Mouse (Mus musculus) limb, embryonic 14.5 days (tissue): ENCODE results near the gene Nrf1. TPM values are rescaled to one million over a fixed set of nuclear protein-coding genes. Genes with fewer than 3 reads are reported as not detected.

Experiments used
- ATAC-seq: fragments of 200-750 bp; cut with Nextera tagmentation; 2 replicates; pipeline ENCODE4 v1.8.0; 2017; ENCODE audit warnings: low read depth, moderate number of reproducible peaks, moderate TSS enrichment; ENCODE audit not compliant: low FRiP score
- DNase-seq: peaks from one replicate; pipeline ENCODE4 v3.0.0-alpha.2; 2015; ENCODE audit warnings: low spot score
- H3K27ac ChIP-seq: fragments of 300-500 bp; sonication (generic); replicated peaks from 2 replicates; pipeline ENCODE4 v1.5.1; 2014; ENCODE audit warnings: low read depth, mild to moderate bottlenecking, low read length, moderate library complexity, mixed read lengths
- H3K27me3 ChIP-seq: fragments of 300-500 bp; sonication (generic); 2 replicates; pipeline ENCODE4 v1.6.1; 2014; ENCODE audit warnings: low read length, mixed read lengths; ENCODE audit not compliant: control insufficient read depth, insufficient read depth
- H3K36me3 ChIP-seq: fragments of 300-500 bp; sonication (generic); 2 replicates; pipeline ENCODE4 v1.6.1; 2014; ENCODE audit warnings: mild to moderate bottlenecking, low read length, moderate library complexity, mixed read lengths; ENCODE audit not compliant: control insufficient read depth, insufficient read depth
- H3K4me1 ChIP-seq: fragments of 300-500 bp; sonication (generic); 2 replicates; pipeline ENCODE4 v1.6.1; 2014; ENCODE audit warnings: antibody characterized with exemption, low read length, mixed read lengths; ENCODE audit not compliant: control insufficient read depth, insufficient read depth
- H3K4me2 ChIP-seq: fragments of 300-500 bp; sonication (generic); replicated peaks from 2 replicates; pipeline ENCODE4 v1.6.1; 2014; ENCODE audit warnings: low read depth, mild to moderate bottlenecking, low read length, moderate library complexity; ENCODE audit not compliant: severe bottlenecking
- H3K4me3 ChIP-seq: fragments of 300-500 bp; sonication (generic); replicated peaks from 2 replicates; pipeline ENCODE4 v1.5.1; 2014; ENCODE audit warnings: low read length
- H3K9ac ChIP-seq: fragments of 300-500 bp; sonication (generic); 2 replicates; pipeline ENCODE4 v1.6.1; 2014; ENCODE audit warnings: mild to moderate bottlenecking, low read depth, low read length, moderate library complexity; ENCODE audit not compliant: severe bottlenecking
- H3K9me3 ChIP-seq: fragments of 300-500 bp; sonication (generic); 2 replicates; pipeline ENCODE4 v1.6.1; 2016; ENCODE audit warnings: low read length; ENCODE audit not compliant: control insufficient read depth
- POLR2A ChIP-seq: fragments of 200-500 bp; IDR thresholded peaks from 2 replicates; pipeline ENCODE4 v1.8.0; 2012; ENCODE audit warnings: inconsistent platforms, mild to moderate bottlenecking, moderate library complexity, borderline replicate concordance; ENCODE audit not compliant: insufficient read depth, insufficient read length; ENCODE audit errors: extremely low read depth
- WGBS: fragments of 180-500 bp; shearing (Covaris S2); extraction: QIAGEN DNeasy Blood & Tissue Kit; methylation state at CpG from one replicate; pipeline ENCODE4 v1.1.7; 2014; 5-methylcytosine and 5-hydroxymethylcytosine counted together
- polyA plus RNA-seq, 2 experiments: library from polyadenylated mRNA; depleted of rRNA in 1 of 2; stranded (reverse) in 1 of 2; unstranded in 1 of 2; fragments of >200 nt; fragmentation: Nextera tagmentation in 1 of 2; extraction: Ambion mirVana in 1 of 2; gene quantifications; 2 replicates each; pipeline versions ENCODE4 v1.2.1 to v1.2.3; 2012 to 2014

Nrf1 gene
- polyA plus RNA-seq, 2 experiments, result 47.7 to 70.7 TPM

GRCm38 (mm10) chr6:30152163-30152562, 104.4 kb downstream of the Nrf1 start:
- no peaks in the 10 kb centered on the region for H3K9me3 ChIP-seq
- no peak overlapping the region for H3K4me3 ChIP-seq
- no peak overlapping the region for H3K9ac ChIP-seq
- no peaks in the 10 kb centered on the region for H3K27me3 ChIP-seq
- no peak overlapping the region for H3K27ac ChIP-seq
- H3K36me3 ChIP-seq, result peaks cover 38% of the 10 kb centered on the region
- TF ChIP-seq POLR2A, result no peak
- H3K4me2 ChIP-seq, result no peak overlapping the region
- WGBS, result 84% methylated on average over 12 of the region's 12 CpGs
- DNase-seq (no peak), ATAC-seq (no peak)
- no peaks in the 10 kb centered on the region for H3K4me1 ChIP-seq

- H3K4me3 ChIP-seq, result no peak overlapping the region
- peaks cover 38% of the 10 kb centered on the region for H3K36me3 ChIP-seq
- WGBS, result 83% methylated on average over 10 of the region's 10 CpGs
- no peaks in the 10 kb centered on the region for H3K27me3 ChIP-seq
- no peak for TF ChIP-seq POLR2A
- H3K27ac ChIP-seq, result no peak overlapping the region
- no peak for DNase-seq
- H3K4me1 ChIP-seq, result no peaks in the 10 kb centered on the region
- ATAC-seq, result no peak
- no peak overlapping the region for H3K9ac ChIP-seq
- no peaks in the 10 kb centered on the region for H3K9me3 ChIP-seq
- H3K4me2 ChIP-seq, result no peak overlapping the region
Measured at GRCm38 (mm10) chr6:30152649-30153048, 104.9 kb downstream of the Nrf1 start.

- Histone ChIP-seq H3K27ac (no peak overlapping the region), H3K4me1 (no peaks in the 10 kb centered on the region), H3K4me2 (no peak overlapping the region), H3K27me3 (no peaks in the 10 kb centered on the region), H3K9me3 (no peaks in the 10 kb centered on the region), H3K36me3 (peaks cover 36% of the 10 kb centered on the region), H3K4me3 (no peak overlapping the region), H3K9ac (no peak overlapping the region)
- ATAC-seq (no peak), DNase-seq (no peak)
- no peak for TF ChIP-seq POLR2A
- 85% methylated on average over 3 of the region's 3 CpGs for WGBS
Measured at GRCm38 (mm10) chr6:30153076-30153475, 105.3 kb downstream of the Nrf1 start.

- Histone ChIP-seq H3K27me3 (no peaks in the 10 kb centered on the region), H3K4me1 (no peaks in the 10 kb centered on the region), H3K9ac (no peak overlapping the region), H3K4me3 (no peak overlapping the region), H3K27ac (no peak overlapping the region), H3K36me3 (peaks cover 30% of the 10 kb centered on the region), H3K4me2 (no peak overlapping the region), H3K9me3 (no peaks in the 10 kb centered on the region)
- 92% methylated on average over 15 of the region's 15 CpGs for whole genome bisulfite sequencing
- no peak for TF ChIP-seq POLR2A
- DNase-seq (no peak), ATAC-seq (no peak)
Measured at GRCm38 (mm10) chr6:30153733-30154415, 106.1 kb downstream of the Nrf1 start.

GRCm38 (mm10) chr6:30159516-30160045, 111.8 kb downstream of the Nrf1 start:
- WGBS, result 80% methylated on average over 4 of the region's 4 CpGs

More at GRCm38 (mm10) chr6:30159516-30160045, 111.8 kb downstream of the Nrf1 start:
- no peak for TF ChIP-seq POLR2A
- no peak for DNase-seq
- H3K27ac ChIP-seq, result no peak overlapping the region
- H3K9me3 ChIP-seq, result no peaks in the 10 kb centered on the region
- no peak overlapping the region for H3K4me3 ChIP-seq
- no peaks in the 10 kb centered on the region for H3K27me3 ChIP-seq
- 0 out of 2 replicates have a peak, but pooled peaks cover 6% of the 10 kb centered on the region for H3K4me1 ChIP-seq
- H3K9ac ChIP-seq, result no peak overlapping the region
- no peak overlapping the region for H3K4me2 ChIP-seq
- H3K36me3 ChIP-seq, result 0 out of 2 replicates have a peak, but pooled peaks cover 1% of the 10 kb centered on the region
- no peak for ATAC-seq
